Mouse (Mus musculus) myocyte (in vitro differentiated cells): ENCODE results near the gene Prkaa2. TPM values are rescaled to one million over a fixed set of nuclear protein-coding genes. Genes with fewer than 3 reads are reported as not detected.

Experiments
- H3K27me3 ChIP-seq: one replicate; pipeline ENCODE4 v1.6.1; 2011; ENCODE audit not compliant: control insufficient read depth, insufficient read depth, insufficient read length
- H3K36me3 ChIP-seq: one replicate; pipeline ENCODE4 v1.6.1; 2011; ENCODE audit not compliant: control insufficient read depth, insufficient read depth
- H3K4me2 ChIP-seq: one replicate; pipeline ENCODE4 v1.6.1; 2011; ENCODE audit warnings: low read depth, control low read depth
- H3K4me3 ChIP-seq: one replicate; pipeline ENCODE4 v1.5.1; 2011; ENCODE audit warnings: mild to moderate bottlenecking, control low read depth, moderate library complexity
- H3K79me2 ChIP-seq: one replicate; pipeline ENCODE4 v1.6.1; 2011; ENCODE audit not compliant: control insufficient read depth, insufficient read depth
- H3ac ChIP-seq: one replicate; pipeline ENCODE4 v1.6.1; 2011; ENCODE audit not compliant: control insufficient read depth, insufficient read length
- CEBPB ChIP-seq: IDR thresholded peaks from 2 replicates; pipeline ENCODE4 v1.6.1; 2011; ENCODE audit warnings: mild to moderate bottlenecking, moderate library complexity; ENCODE audit not compliant: poor library complexity, insufficient read depth, severe bottlenecking
- E2F4 ChIP-seq: IDR thresholded peaks from one replicate; pipeline ENCODE4 v1.6.1; 2011; ENCODE audit warnings: mild to moderate bottlenecking, control low read depth, moderate library complexity; ENCODE audit not compliant: insufficient read depth
- MAX ChIP-seq: IDR thresholded peaks from one replicate; pipeline ENCODE4 v1.6.1; 2011; ENCODE audit warnings: low read depth, mild to moderate bottlenecking, control low read depth
- MYOD1 ChIP-seq, 3 experiments: IDR thresholded peaks; one replicate each; pipeline ENCODE4 v1.6.1; 2011; ENCODE audit warnings: control low read depth in 2 of 3, low read depth in 2 of 3, mild to moderate bottlenecking in 2 of 3, moderate library complexity in 1 of 3; ENCODE audit not compliant: insufficient read length in 2 of 3, control insufficient read depth in 1 of 3
- MYOG ChIP-seq, 3 experiments: IDR thresholded peaks; one replicate each; pipeline ENCODE4 v1.6.1; 2011; ENCODE audit warnings: control low read depth in 2 of 3, low read depth in 2 of 3, mild to moderate bottlenecking in 2 of 3; ENCODE audit not compliant: insufficient read length in 2 of 3, control insufficient read depth in 1 of 3, insufficient read depth in 1 of 3
- POLR2A ChIP-seq: IDR thresholded peaks from one replicate; pipeline ENCODE4 v1.6.1; 2011; ENCODE audit warnings: low read depth, mild to moderate bottlenecking, control low read depth, moderate library complexity; ENCODE audit not compliant: insufficient read length
- POLR2AphosphoS2 ChIP-seq: IDR thresholded peaks from one replicate; pipeline ENCODE4 v1.6.1; 2011; ENCODE audit warnings: low read depth, control low read depth; ENCODE audit not compliant: insufficient read length
- REST ChIP-seq: IDR thresholded peaks from one replicate; pipeline ENCODE4 v1.6.1; 2011; ENCODE audit warnings: mild to moderate bottlenecking, control low read depth, moderate library complexity; ENCODE audit not compliant: insufficient read depth, insufficient read length
- SRF ChIP-seq: IDR thresholded peaks from one replicate; pipeline ENCODE4 v1.6.1; 2011; ENCODE audit warnings: low read depth; ENCODE audit not compliant: control insufficient read depth, insufficient read length
- TCF12 ChIP-seq: IDR thresholded peaks from one replicate; pipeline ENCODE4 v1.6.1; 2011; ENCODE audit warnings: mild to moderate bottlenecking, control low read depth; ENCODE audit not compliant: poor library complexity, insufficient read depth, severe bottlenecking
- TCF3 ChIP-seq: IDR thresholded peaks from one replicate; pipeline ENCODE4 v1.6.1; 2011; ENCODE audit warnings: low read depth, control low read depth; ENCODE audit not compliant: insufficient read length
- USF1 ChIP-seq: IDR thresholded peaks from one replicate; pipeline ENCODE4 v1.6.1; 2011; ENCODE audit warnings: low read depth, mild to moderate bottlenecking, control low read depth, moderate library complexity
- polyA plus RNA-seq: library from polyadenylated mRNA; unstranded; fragments of >200 nt; fragmentation: generic; extraction: Trizol; gene quantifications from one replicate; pipeline ENCODE4 v1.2.1, GENCODE M21; 2012; ENCODE audit warnings: missing spikeins

Gene Prkaa2
- polyA plus RNA-seq, 1 experiment = 2.2 TPM

GRCm38 (mm10) chr4:104987631-104988030 is 122.1 kb downstream of the Prkaa2 start:
- Histone ChIP-seq H3ac (no peak overlapping the region), H3K27me3 (no peaks in the 10 kb centered on the region), H3K4me2 (peak overlapping the region; percentile 61), H3K36me3 (no peaks in the 10 kb centered on the region), H3K79me2 (no peaks in the 10 kb centered on the region), H3K4me3 (no peak overlapping the region)
- no peak for TF ChIP-seq MYOG (IDR thresholded peaks at IDR 0.05; ENCODE audit: control insufficient read depth in 1 of 3, insufficient read depth in 1 of 3, insufficient read length in 2 of 3, low read depth in 2 of 3)
- no peak for TF ChIP-seq MAX
- TF ChIP-seq TCF12 = no peak
- TF ChIP-seq SRF = no peak
- no peak for TF ChIP-seq TCF3
- TF ChIP-seq USF1 = no peak
- TF ChIP-seq POLR2AphosphoS2 = no peak
- TF ChIP-seq REST = no peak
- TF ChIP-seq E2F4 = no peak
- TF ChIP-seq POLR2A = no peak
- no peak for TF ChIP-seq CEBPB
- TF ChIP-seq MYOD1 (IDR thresholded peaks at IDR 0.05; ENCODE audit: control insufficient read depth in 1 of 3, insufficient read length in 2 of 3, low read depth in 2 of 3) = no peak

GRCm38 (mm10) chr4:104985960-104986632 is 123.6 kb downstream of the Prkaa2 start:
- H3K4me2 ChIP-seq = no peak overlapping the region
- TF ChIP-seq POLR2AphosphoS2 (no peak), TCF3 (no peak), TCF12 (no peak), MYOG (IDR thresholded peaks at IDR 0.05; ENCODE audit: control insufficient read depth in 1 of 3, insufficient read depth in 1 of 3, insufficient read length in 2 of 3, low read depth in 2 of 3) (no peak), E2F4 (no peak), MAX (no peak), USF1 (no peak), POLR2A (no peak), REST (no peak), CEBPB (no peak), MYOD1 (IDR thresholded peaks at IDR 0.05; ENCODE audit: control insufficient read depth in 1 of 3, insufficient read length in 2 of 3, low read depth in 2 of 3) (no peak), SRF (no peak)
- H3K36me3 ChIP-seq = no peaks in the 10 kb centered on the region
- H3K79me2 ChIP-seq = no peaks in the 10 kb centered on the region
- H3ac ChIP-seq = no peak overlapping the region
- H3K4me3 ChIP-seq = no peak overlapping the region
- H3K27me3 ChIP-seq = no peaks in the 10 kb centered on the region

Other genes with a start within 250 kb of the Prkaa2 start
- not detected for gene C8a, start 233.5 kb downstream of the Prkaa2 start, polyA plus RNA-seq
- gene Fyb2, start 196.4 kb downstream of the Prkaa2 start, polyA plus RNA-seq = 0.08 TPM
- gene Plpp3, start 47.5 kb upstream of the Prkaa2 start, polyA plus RNA-seq = 12.7 TPM